In genomic region chr11:18957805-18958770, GRCm38 (mm10) we compare ENCODE assay signal across 8 mouse cellular contexts.
DNase-seq lines count a peak whose midpoint lies in the region; ATAC-seq and TF ChIP-seq lines count a peak whose summit lies in the region.

No protein-coding gene starts in this region.

- H3K4me3 ChIP-seq in midbrain, postnatal 0 days (ENCODE audit: low read depth, low read length) = no peak overlapping the region

- intact Hi-C loops in heart, postnatal 14 days (cut with DNase I) = loop anchor here (5.0 kb wide), 2 partner anchors 54 to 81 kb away; no protein-coding TSS in a partner anchor

- no peaks in the 10 kb centered on the region for H3K9me3 ChIP-seq in midbrain, postnatal 0 days (ENCODE audit: low read length)

- no peaks in the 10 kb centered on the region for H3K36me3 ChIP-seq in midbrain, postnatal 0 days (ENCODE audit: insufficient read depth, low read length)

- H3K9ac ChIP-seq in midbrain, postnatal 0 days (replicated peaks; ENCODE audit: low read length, poor library complexity, severe bottlenecking) = no peak overlapping the region

- no peak for TF ChIP-seq CTCF in midbrain, postnatal 0 days (IDR thresholded peaks at IDR 0.05)

- DNase-seq in adrenal gland, postnatal 14 days = peak; percentile 46
- no peak for DNase-seq in adrenal gland, postnatal 25 days
- peak; percentile 40 for DNase-seq in urinary bladder, postnatal 25 days (ENCODE audit: low spot score)
- DNase-seq in urinary bladder, postnatal 10 days (ENCODE audit: low spot score) = no peak
- DNase-seq in heart, postnatal 14 days = peak; percentile 62 to 77
- peak; percentile 32 for DNase-seq in liver
- peak; percentile 49 for DNase-seq in midbrain, postnatal 0 days (ENCODE audit: low spot score)
- DNase-seq in layer of hippocampus, postnatal 10 days (ENCODE audit: low spot score in 2 of 2) = no peak

- 45% methylated on average over 12 of the region's 12 CpGs for WGBS in midbrain, postnatal 0 days

- peaks cover 2% of the 10 kb centered on the region; the same call in 1 of the 2 replicates for H3K4me1 ChIP-seq in midbrain, postnatal 0 days (ENCODE audit: insufficient read depth, low read length)

- H3K27ac ChIP-seq in midbrain, postnatal 0 days (ENCODE audit: low read depth, low read length) = no peak overlapping the region

- no peaks in the 10 kb centered on the region for H3K27me3 ChIP-seq in midbrain, postnatal 0 days (ENCODE audit: insufficient read depth, low read length)

- ATAC-seq in midbrain, postnatal 0 days (ENCODE audit: low FRiP score) = peak; percentile 61; the same call in 1 of the 2 replicates

- H3K4me2 ChIP-seq in midbrain, postnatal 0 days (ENCODE audit: low read depth, low read length, poor library complexity, severe bottlenecking) = peak overlapping the region; percentile 7; the same call in 1 of the 2 replicates

Comparison
In these comparisons a context has a peak if more than half of its experiments do, and no peak if none do; other contexts are left out.
1. DNase-seq: peak in adrenal gland, postnatal 14 days (single experiment), urinary bladder, postnatal 25 days (single experiment), heart, postnatal 14 days (2 of 2), liver (single experiment) and midbrain, postnatal 0 days (single experiment); none in adrenal gland, postnatal 25 days (single experiment), urinary bladder, postnatal 10 days (single experiment) and layer of hippocampus, postnatal 10 days (0 of 2).